Mouse (Mus musculus) embryonic facial prominence, embryonic 10.5 days (tissue): ENCODE measurements at regions not wholly inside any gene's neighbourhood (a gene's known extent, or its start where the extent isn't known, plus 50 kb on each side); places are given as distances from the start of the nearest gene placed in this dataset.
A peak's percentile ranks its signal among the peaks of the same experiment; 100 is the strongest.

ENCODE experiments used
- DNase-seq: peaks from one replicate; pipeline ENCODE4 v3.0.0-alpha.2; 2017; ENCODE audit warnings: low spot score
- H3K27ac ChIP-seq: fragments of 300-500 bp; sonication (generic); replicated peaks from 2 replicates; pipeline ENCODE4 v1.5.1; 2016; ENCODE audit warnings: mild to moderate bottlenecking
- H3K27me3 ChIP-seq: fragments of 300-500 bp; sonication (generic); replicated peaks from 2 replicates; pipeline ENCODE4 v1.6.1; 2016; ENCODE audit warnings: low read depth, mild to moderate bottlenecking; ENCODE audit not compliant: poor library complexity, severe bottlenecking
- H3K36me3 ChIP-seq: fragments of 300-500 bp; sonication (generic); replicated peaks from 2 replicates; pipeline ENCODE4 v1.6.1; 2016; ENCODE audit warnings: mild to moderate bottlenecking, moderate library complexity
- H3K4me1 ChIP-seq: fragments of 300-500 bp; sonication (generic); 2 replicates; pipeline ENCODE4 v1.6.1; 2016
- H3K4me3 ChIP-seq: fragments of 300-500 bp; sonication (generic); 2 replicates; pipeline ENCODE4 v1.5.1; 2016; ENCODE audit warnings: mild to moderate bottlenecking, moderate library complexity
- H3K9me3 ChIP-seq: fragments of 300-500 bp; sonication (generic); 2 replicates; pipeline ENCODE4 v1.6.1; 2016; ENCODE audit warnings: mild to moderate bottlenecking
- WGBS: fragments of 180-500 bp; shearing (Covaris S2); methylation state at CpG from one replicate; pipeline ENCODE4 v1.1.7; 2016; 5-methylcytosine and 5-hydroxymethylcytosine counted together

DNA sequence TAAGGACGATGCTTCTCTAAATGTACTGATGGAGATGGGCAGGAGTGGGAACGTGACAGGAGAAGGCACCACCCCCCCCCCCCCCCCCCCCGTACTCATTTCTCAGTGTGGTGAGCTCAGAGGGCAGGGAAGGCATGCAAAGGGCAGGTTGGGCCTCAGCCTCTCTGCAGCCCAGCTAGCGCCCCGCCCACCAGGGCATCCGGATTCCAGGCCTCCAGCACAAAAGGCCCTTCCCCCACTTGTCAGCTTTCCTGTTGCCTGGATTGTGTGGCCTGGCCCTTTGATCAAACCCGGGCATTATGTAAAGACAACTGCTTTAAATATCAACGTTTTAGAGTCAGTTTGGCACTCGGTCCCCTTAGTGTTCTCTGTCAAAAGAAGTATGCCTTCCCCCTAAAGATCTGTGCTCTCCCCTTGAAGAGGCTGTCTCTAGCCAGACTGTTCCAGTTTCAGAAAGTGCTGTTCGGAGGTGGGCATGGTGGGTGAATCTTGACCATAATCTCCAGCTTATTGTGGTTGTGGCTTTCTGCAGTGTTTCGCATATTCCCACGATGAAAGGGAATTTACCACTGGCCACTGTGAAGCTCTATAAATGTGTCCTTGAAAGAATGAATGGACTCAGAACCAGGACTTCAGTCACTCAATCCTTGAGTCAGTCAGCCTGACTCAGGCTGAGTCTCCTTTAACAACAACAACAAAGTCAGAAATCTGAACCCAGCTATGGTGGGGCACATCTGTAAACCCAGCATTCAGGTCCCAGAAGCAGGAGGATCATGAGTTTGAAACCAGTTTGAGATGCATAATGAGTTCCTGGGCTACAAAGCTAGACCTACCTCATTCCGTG lies 192.4 kb upstream of the Klf3 start:
- H3K27ac ChIP-seq, result peak overlapping the region; percentile 91
- 8% methylated on average over 13 of the region's 13 CpGs for WGBS

DNA sequence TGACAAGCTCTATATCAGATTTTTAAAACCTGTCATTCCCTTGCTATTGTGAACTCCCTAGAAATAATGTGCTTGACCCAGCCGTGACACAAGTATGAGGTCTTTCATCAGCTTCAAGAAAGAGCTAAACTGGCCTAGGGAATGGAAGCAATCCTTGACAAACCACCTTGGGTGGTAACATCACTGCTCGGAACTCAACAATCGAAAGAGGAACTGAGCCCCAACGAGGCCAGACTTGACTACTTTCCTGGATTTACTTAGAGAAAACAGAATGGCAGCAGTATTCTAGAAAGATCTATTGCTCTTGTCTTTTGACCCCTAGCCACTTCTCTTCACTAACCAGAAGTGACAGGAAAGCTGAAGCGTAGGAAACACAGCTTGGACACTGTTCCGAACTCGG lies 191.2 kb upstream of the Klf3 start:
- Histone ChIP-seq H3K36me3 (no peaks in the 10 kb centered on the region), H3K27me3 (no peaks in the 10 kb centered on the region), H3K4me1 (peaks cover 27% of the 10 kb centered on the region), H3K4me3 (no peak overlapping the region), H3K27ac (peak overlapping the region; percentile 35; the same call in 1 of the 2 replicates), H3K9me3 (peaks cover 4% of the 10 kb centered on the region; the same call in 1 of the 2 replicates)
- WGBS, result 87% methylated on average over 7 of the region's 7 CpGs
- DNase-seq, result no peak

More for the DNA sequence above, 192.4 kb upstream of the Klf3 start:
- Histone ChIP-seq H3K4me3 (peak overlapping the region; percentile 37), H3K4me1 (peaks cover 24% of the 10 kb centered on the region), H3K27me3 (no peaks in the 10 kb centered on the region), H3K9me3 (peaks cover 4% of the 10 kb centered on the region; the same call in 1 of the 2 replicates), H3K36me3 (no peaks in the 10 kb centered on the region)
- DNase-seq, result peak; percentile 96

DNA sequence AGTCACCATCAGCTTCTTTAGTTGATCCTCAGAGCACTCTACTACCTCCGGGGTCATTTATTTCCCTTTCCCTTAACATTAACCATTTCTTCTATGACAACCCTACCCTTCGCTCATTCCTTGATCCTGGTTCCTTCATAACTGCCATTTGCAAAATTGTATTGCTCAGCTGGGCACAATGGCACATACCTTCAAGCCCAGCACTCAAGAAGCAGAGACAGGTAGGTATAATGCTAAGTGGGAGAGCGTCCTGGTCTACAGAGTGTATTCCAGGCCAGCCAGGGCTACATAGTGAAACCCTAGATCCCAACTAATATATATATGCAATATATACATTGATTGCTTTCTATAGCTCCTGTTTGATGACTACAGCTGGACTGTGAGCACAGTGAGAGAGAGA lies 189.5 kb upstream of the Klf3 start:
- Histone ChIP-seq H3K9me3 (peaks cover 3% of the 10 kb centered on the region; the same call in 1 of the 2 replicates), H3K27me3 (no peaks in the 10 kb centered on the region), H3K4me3 (no peak overlapping the region), H3K27ac (no peak overlapping the region), H3K36me3 (no peaks in the 10 kb centered on the region), H3K4me1 (peaks cover 27% of the 10 kb centered on the region)
- no peak for DNase-seq
- 96% methylated on average over 3 of the region's 3 CpGs for WGBS

DNA sequence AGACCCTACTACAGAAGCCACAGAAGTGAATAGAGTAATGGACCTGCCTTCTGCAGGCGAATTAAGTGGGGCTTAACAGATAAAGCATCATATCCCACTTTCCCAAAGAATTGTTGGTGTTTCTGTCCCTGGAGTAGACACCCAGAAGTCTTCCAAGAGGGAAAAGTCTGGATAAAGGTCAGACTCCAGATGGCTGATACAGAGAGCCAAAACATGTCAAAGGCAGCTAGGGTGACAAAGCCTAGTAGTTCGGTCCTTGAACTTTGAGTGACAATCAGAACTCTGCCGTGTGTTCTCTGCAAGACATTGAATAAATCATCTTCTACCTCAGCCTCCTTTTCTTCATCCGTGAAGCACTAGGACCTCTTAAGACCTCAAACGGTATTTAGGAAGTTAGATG lies 185.1 kb upstream of the Klf3 start:
- Histone ChIP-seq H3K27me3 (no peaks in the 10 kb centered on the region), H3K9me3 (no peaks in the 10 kb centered on the region), H3K4me3 (no peak overlapping the region), H3K36me3 (no peaks in the 10 kb centered on the region), H3K27ac (no peak overlapping the region), H3K4me1 (peaks cover 8% of the 10 kb centered on the region)
- 79% methylated on average over 5 of the region's 5 CpGs for WGBS
- no peak for DNase-seq

DNA sequence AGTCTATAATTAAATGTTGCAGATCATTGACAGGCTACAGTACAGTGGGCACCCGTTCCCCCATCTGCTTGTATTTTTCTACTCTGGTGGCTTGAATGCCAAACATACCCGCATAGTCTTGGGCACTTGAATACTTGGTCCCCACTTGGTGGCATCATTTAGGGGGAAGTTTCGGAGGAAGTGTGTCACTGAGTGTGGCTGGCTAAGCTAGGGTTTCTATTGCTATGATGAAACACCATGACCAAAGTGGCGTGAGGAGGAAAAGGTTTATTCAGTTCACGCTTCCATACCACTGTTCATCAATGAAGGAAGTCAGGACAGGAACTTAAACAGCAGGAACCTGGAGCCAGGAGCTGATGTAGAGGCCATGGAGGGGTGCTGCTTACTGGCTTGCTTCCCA lies 183.4 kb upstream of the Klf3 start:
- DNase-seq, result no peak
- 94% methylated on average over 5 of the region's 5 CpGs for WGBS

DNA sequence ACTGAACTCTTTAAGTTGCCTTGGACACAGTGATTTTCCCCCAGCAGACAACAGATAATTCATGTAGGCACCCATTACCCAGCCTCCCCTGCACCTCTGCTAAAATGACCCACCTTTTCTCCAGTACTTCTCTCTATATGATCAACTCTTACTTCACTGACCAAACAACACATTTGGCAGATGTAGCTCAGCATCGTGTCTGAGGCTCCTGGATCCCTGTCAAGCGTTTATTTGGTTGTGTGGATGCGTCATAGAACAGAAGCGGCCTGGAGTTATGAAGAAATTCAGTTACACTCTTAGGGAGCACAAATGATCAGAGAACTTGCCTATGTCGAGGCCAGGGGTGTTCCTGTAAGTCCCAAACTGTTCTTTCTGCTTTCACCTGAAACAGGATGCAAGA lies 182.5 kb upstream of the Klf3 start:
- no peak for DNase-seq
- no peak overlapping the region for H3K27ac ChIP-seq
- no peaks in the 10 kb centered on the region for H3K36me3 ChIP-seq
- WGBS, result 89% methylated on average over 5 of the region's 5 CpGs
- H3K9me3 ChIP-seq, result no peaks in the 10 kb centered on the region
- H3K4me1 ChIP-seq, result peaks cover 24% of the 10 kb centered on the region
- H3K27me3 ChIP-seq, result no peaks in the 10 kb centered on the region
- H3K4me3 ChIP-seq, result no peak overlapping the region

More for the DNA sequence above, 183.4 kb upstream of the Klf3 start:
- H3K4me3 ChIP-seq, result no peak overlapping the region
- H3K36me3 ChIP-seq, result no peaks in the 10 kb centered on the region
- H3K27ac ChIP-seq, result no peak overlapping the region
- H3K27me3 ChIP-seq, result no peaks in the 10 kb centered on the region
- no peaks in the 10 kb centered on the region for H3K9me3 ChIP-seq
- peaks cover 18% of the 10 kb centered on the region for H3K4me1 ChIP-seq

DNA sequence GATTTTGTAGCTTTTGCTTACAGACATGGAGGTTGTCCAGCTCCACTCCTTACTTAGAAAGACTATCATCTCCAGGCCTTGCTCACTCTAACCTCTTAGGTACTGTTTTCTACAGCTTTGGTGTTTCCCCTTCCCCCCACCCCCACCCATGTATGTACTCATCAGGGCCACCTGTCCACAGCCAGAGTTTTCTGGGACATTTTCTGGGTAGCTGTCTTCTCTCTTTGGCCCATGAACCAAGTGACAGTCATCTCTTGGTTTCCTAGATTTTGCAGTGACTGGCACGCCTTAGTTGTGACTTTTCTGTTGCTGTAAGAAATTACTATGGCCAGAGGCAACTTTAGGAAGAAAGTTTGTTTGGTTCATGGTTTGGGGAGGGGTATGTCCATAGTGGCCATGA lies 181.8 kb upstream of the Klf3 start:
- Histone ChIP-seq H3K4me3 (no peak overlapping the region), H3K27me3 (0 out of 2 replicates have a peak, but pooled peaks cover 1% of the 10 kb centered on the region), H3K36me3 (no peaks in the 10 kb centered on the region), H3K4me1 (peaks cover 31% of the 10 kb centered on the region), H3K9me3 (no peaks in the 10 kb centered on the region), H3K27ac (no peak overlapping the region)
- DNase-seq, result no peak
- WGBS, result 91% methylated on average over 1 of the region's 1 CpGs

DNA sequence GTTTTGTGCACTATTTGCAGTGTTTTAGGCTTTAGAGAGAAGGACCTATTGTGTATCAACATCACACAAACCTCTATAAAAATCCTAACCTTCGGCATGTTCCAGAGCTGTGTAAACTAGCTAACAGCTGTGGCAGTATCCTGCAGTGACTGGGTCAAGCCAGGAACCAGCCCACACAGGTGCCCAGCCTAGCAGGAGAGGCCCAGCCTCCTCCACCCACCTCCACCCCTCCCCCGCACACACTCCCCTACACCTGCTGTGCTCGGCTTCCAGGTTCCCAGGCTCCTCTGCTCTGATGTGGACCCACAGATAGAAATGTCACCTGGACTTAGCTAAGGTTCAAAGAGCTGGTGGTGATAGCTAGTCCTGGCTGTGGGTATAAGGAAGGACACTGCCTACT lies 179.5 kb upstream of the Klf3 start:
- H3K36me3 ChIP-seq, result no peaks in the 10 kb centered on the region
- no peak overlapping the region; the same call in 1 of the 2 replicates for H3K27ac ChIP-seq
- WGBS, result 55% methylated on average over 3 of the region's 3 CpGs
- DNase-seq, result no peak
- H3K4me3 ChIP-seq, result no peak overlapping the region
- H3K9me3 ChIP-seq, result no peaks in the 10 kb centered on the region
- H3K4me1 ChIP-seq, result peaks cover 31% of the 10 kb centered on the region
- peaks cover 5% of the 10 kb centered on the region; the same call in 1 of the 2 replicates for H3K27me3 ChIP-seq

DNA sequence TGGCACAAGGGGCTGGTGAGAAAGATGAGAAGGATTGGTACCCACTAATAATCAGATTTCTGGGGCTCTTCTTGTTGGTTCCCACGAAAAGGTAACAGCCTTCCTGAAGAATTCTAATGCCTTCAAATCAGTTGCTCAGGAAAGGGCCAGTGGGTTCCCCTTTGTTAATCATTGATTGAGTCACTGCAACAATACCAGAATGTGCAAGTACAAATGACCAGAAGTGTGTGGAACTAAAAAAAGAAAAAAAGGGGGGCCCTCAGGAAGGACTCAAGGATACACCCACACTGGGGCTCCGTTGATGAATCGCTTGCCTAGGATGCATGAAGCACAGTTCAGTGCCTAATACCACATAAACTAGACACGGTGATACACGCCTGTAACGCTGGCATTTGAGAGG lies 179.0 kb upstream of the Klf3 start:
- no peaks in the 10 kb centered on the region for H3K9me3 ChIP-seq
- DNase-seq, result no peak
- H3K27ac ChIP-seq, result no peak overlapping the region
- peaks cover 31% of the 10 kb centered on the region for H3K4me1 ChIP-seq
- H3K4me3 ChIP-seq, result no peak overlapping the region
- peaks cover 5% of the 10 kb centered on the region; the same call in 1 of the 2 replicates for H3K27me3 ChIP-seq
- H3K36me3 ChIP-seq, result no peaks in the 10 kb centered on the region
- WGBS, result 87% methylated on average over 6 of the region's 6 CpGs

DNA sequence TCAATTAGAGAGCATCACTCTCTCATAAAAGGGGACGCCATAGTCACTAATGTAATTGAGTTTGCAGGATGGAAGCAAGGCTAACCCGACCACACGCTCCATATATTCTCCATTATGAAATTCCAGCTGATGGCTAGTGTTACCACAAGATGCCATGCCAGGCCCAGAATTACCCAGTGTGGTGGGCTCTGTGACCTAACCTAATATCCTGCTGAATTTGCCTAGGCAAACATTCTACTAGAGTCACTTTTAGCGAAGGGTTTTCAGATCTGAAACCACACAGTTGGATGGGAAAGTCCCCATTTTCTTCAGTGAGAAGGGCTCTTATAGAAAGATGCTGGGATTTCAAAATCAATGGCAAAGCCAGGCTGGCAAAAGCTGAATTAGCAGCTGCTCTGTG lies 177.8 kb upstream of the Klf3 start:
- peaks cover 31% of the 10 kb centered on the region for H3K4me1 ChIP-seq
- DNase-seq, result no peak
- no peaks in the 10 kb centered on the region for H3K9me3 ChIP-seq
- 85% methylated on average over 4 of the region's 4 CpGs for WGBS
- H3K27me3 ChIP-seq, result peaks cover 5% of the 10 kb centered on the region; the same call in 1 of the 2 replicates
- H3K36me3 ChIP-seq, result no peaks in the 10 kb centered on the region
- H3K27ac ChIP-seq, result no peak overlapping the region
- H3K4me3 ChIP-seq, result no peak overlapping the region

DNA sequence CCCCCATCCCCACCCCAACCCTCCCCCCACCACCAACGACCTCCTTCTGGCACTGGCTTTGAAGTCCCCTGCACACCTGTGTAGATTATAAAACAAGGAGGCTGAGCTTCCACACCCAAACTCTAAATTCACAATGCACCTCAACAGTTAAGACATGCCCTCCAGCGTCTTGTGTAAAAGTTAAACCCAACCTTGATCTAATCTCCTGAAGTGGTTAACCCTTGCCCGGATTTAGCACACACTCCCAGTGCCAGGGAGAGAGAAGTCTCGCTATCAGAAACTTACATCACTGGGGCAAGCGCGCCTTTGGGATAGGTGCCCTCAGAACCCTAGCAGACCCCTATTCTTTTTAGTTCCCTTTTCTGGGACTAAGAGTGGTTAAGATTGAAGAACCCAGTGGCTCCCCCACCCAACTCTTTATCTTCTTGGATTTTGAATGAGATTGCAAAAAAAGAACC lies 177.3 kb upstream of the Klf3 start:
- no peaks in the 10 kb centered on the region for H3K9me3 ChIP-seq
- WGBS, result 52% methylated on average over 6 of the region's 6 CpGs
- peaks cover 5% of the 10 kb centered on the region; the same call in 1 of the 2 replicates for H3K27me3 ChIP-seq
- no peak for DNase-seq
- H3K36me3 ChIP-seq, result no peaks in the 10 kb centered on the region
- no peak overlapping the region for H3K27ac ChIP-seq
- H3K4me1 ChIP-seq, result peaks cover 31% of the 10 kb centered on the region
- no peak overlapping the region for H3K4me3 ChIP-seq

DNA sequence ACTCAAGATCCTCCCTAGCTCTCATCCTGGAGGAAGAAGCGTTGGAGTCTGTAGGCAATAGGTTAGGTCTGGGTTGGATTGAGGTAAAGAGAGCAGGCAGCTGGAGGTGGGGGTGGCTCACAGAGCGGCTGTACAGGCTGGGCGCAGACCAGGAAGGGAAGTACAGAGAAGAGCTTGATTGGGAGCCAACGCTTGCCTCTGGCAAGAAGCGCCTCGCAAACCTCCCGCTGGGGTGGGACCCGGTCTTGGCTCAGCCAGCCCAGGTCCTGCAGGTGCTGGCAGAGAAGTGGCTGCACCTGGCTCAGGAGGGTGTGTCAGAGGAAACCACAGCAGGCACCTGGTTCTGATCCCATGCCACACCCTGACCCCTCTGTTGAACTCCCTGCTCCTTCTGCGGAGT lies 176.8 kb upstream of the Klf3 start:
- DNase-seq, result peak; percentile 15
- H3K4me3 ChIP-seq, result no peak overlapping the region
- H3K27ac ChIP-seq, result no peak overlapping the region
- H3K27me3 ChIP-seq, result peaks cover 5% of the 10 kb centered on the region; the same call in 1 of the 2 replicates
- H3K9me3 ChIP-seq, result no peaks in the 10 kb centered on the region
- 42% methylated on average over 9 of the region's 9 CpGs for WGBS
- no peaks in the 10 kb centered on the region for H3K36me3 ChIP-seq
- peaks cover 31% of the 10 kb centered on the region for H3K4me1 ChIP-seq

DNA sequence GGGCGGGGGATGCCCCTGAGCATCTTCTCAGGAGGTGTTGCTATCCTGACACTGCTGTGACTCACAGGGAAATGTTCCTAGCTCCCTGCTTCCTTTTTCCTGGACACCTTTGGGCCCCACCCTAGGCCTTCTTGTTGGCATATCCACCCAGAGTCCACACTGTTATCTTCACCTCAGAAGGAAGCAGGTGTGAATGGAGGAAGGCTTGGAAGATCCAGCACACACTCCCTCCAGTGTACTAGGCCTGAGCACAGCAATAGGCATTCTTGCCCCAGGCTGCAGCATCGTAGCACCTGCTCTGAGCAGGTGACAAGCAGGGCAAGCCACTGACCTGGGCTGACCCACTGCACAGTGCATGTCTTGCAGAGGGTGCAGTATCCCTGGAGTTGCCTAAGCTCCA lies 172.6 kb upstream of the Klf3 start:
- Histone ChIP-seq H3K4me1 (peaks cover 14% of the 10 kb centered on the region), H3K9me3 (no peaks in the 10 kb centered on the region), H3K27me3 (peaks cover 5% of the 10 kb centered on the region; the same call in 1 of the 2 replicates), H3K4me3 (no peak overlapping the region), H3K36me3 (no peaks in the 10 kb centered on the region), H3K27ac (no peak overlapping the region)
- DNase-seq, result no peak
- 86% methylated on average over 2 of the region's 2 CpGs for WGBS
